Mouse (Mus musculus) adrenal gland, adult 8-10 months (tissue): ENCODE results near the gene Ano4. TPM values are rescaled to one million over a fixed set of nuclear protein-coding genes. Genes with fewer than 3 reads are reported as not detected.

Source experiments
- DNase-seq: peaks from one replicate; pipeline ENCODE4 v3.0.0; 2022
- total RNA-seq, 4 experiments: library from RNA; stranded (reverse); gene quantifications; 2 replicates each; pipeline ENCODE4 v1.2.4; 2022

Gene Ano4
- total RNA-seq, 4 experiments from 2014 or later, result 0.20 to 0.28 TPM; not detected in 2

GRCm38 (mm10) chr10:89273001-89273680 is 71.4 kb downstream of the Ano4 start:
- DNase-seq, result no peak

- DNase-seq, result no peak
These were observed 77.2 kb downstream of the Ano4 start for GRCm38 (mm10) chr10:89267312-89267711.

GRCm38 (mm10) chr10:89263396-89263795 is 81.2 kb downstream of the Ano4 start:
- no peak for DNase-seq

GRCm38 (mm10) chr10:89257457-89258381 is 86.8 kb downstream of the Ano4 start:
- DNase-seq, result no peak

- no peak for DNase-seq
These were observed 87.7 kb downstream of the Ano4 start for GRCm38 (mm10) chr10:89256762-89257456.

- DNase-seq, result no peak
These were observed 89.8 kb downstream of the Ano4 start for GRCm38 (mm10) chr10:89254765-89255164.

- no peak for DNase-seq
These were observed 90.8 kb downstream of the Ano4 start for GRCm38 (mm10) chr10:89253799-89254198.

GRCm38 (mm10) chr10:89252636-89253035 is 91.9 kb downstream of the Ano4 start:
- no peak for DNase-seq

GRCm38 (mm10) chr10:89243808-89244207 is 100.8 kb downstream of the Ano4 start:
- DNase-seq, result no peak

GRCm38 (mm10) chr10:89224524-89224923 is 120.0 kb downstream of the Ano4 start:
- DNase-seq, result peak; percentile 5

GRCm38 (mm10) chr10:89222284-89222989 is 122.1 kb downstream of the Ano4 start:
- no peak for DNase-seq

GRCm38 (mm10) chr10:89216078-89216477 is 128.5 kb downstream of the Ano4 start:
- DNase-seq, result no peak

GRCm38 (mm10) chr10:89205858-89206257 is 138.7 kb downstream of the Ano4 start:
- DNase-seq, result no peak

GRCm38 (mm10) chr10:89196444-89196843 is 148.1 kb downstream of the Ano4 start:
- DNase-seq, result no peak

GRCm38 (mm10) chr10:89195068-89195467 is 149.5 kb downstream of the Ano4 start:
- no peak for DNase-seq

- no peak for DNase-seq
These were observed 150.1 kb downstream of the Ano4 start for GRCm38 (mm10) chr10:89194440-89194839.

GRCm38 (mm10) chr10:89177921-89178320 is 166.6 kb downstream of the Ano4 start:
- DNase-seq, result no peak

- no peak for DNase-seq
These were observed 180.0 kb downstream of the Ano4 start for GRCm38 (mm10) chr10:89164533-89164932.

GRCm38 (mm10) chr10:89155502-89155901 is 189.1 kb downstream of the Ano4 start:
- no peak for DNase-seq

GRCm38 (mm10) chr10:89154797-89155465 is 189.6 kb downstream of the Ano4 start:
- no peak for DNase-seq

GRCm38 (mm10) chr10:89149166-89149565 is 195.4 kb downstream of the Ano4 start:
- no peak for DNase-seq

- DNase-seq, result no peak
These were observed 223.2 kb downstream of the Ano4 start for GRCm38 (mm10) chr10:89121391-89121790.
